24 mouse cellular contexts compared by ENCODE assay signal in genomic region chr17:42284391-42284790, GRCm38 (mm10). TPM values are rescaled to one million over a fixed set of nuclear protein-coding genes. Genes with fewer than 3 reads are reported as not detected.
A peak's percentile ranks its signal among the peaks of the same experiment; 100 is the strongest.
DNase-seq lines count a peak whose midpoint lies in the region; ATAC-seq and TF ChIP-seq lines count a peak whose summit lies in the region.
"Had no signal": no experiment of that assay in that cellular context is flagged by ENCODE, and none has a peak within 500 bp of the region (broad histone marks: within the 10 kb centered on the region; RNA-seq: fewer than 3 reads in every experiment).

No protein-coding gene starts in this region.

- H3K4me1 ChIP-seq in forebrain, postnatal 0 days (ENCODE audit: insufficient read depth), result no peaks in the 10 kb centered on the region
- no peaks in the 10 kb centered on the region for H3K4me1 ChIP-seq in forebrain, embryonic 10.5 days
- H3K4me1 ChIP-seq: forebrain, embryonic 12.5 days; hindbrain, embryonic 10.5 days; midbrain, embryonic 15.5 days; neural tube, embryonic 15.5 days; stomach, embryonic 15.5 days had no signal

- no peaks in the 10 kb centered on the region for H3K9me3 ChIP-seq in forebrain, postnatal 0 days (ENCODE audit: low read length)
- no peaks in the 10 kb centered on the region for H3K9me3 ChIP-seq in forebrain, embryonic 10.5 days
- H3K9me3 ChIP-seq: forebrain, embryonic 12.5 days; hindbrain, embryonic 10.5 days; midbrain, embryonic 15.5 days; neural tube, embryonic 15.5 days; stomach, embryonic 15.5 days had no signal

- H3K36me3 ChIP-seq in forebrain, postnatal 0 days (ENCODE audit: insufficient read depth), result no peaks in the 10 kb centered on the region
- no peaks in the 10 kb centered on the region for H3K36me3 ChIP-seq in forebrain, embryonic 10.5 days (replicated peaks)
- H3K36me3 ChIP-seq: forebrain, embryonic 12.5 days; G1E; hindbrain, embryonic 10.5 days; midbrain, embryonic 15.5 days; neural tube, embryonic 15.5 days; stomach, embryonic 15.5 days had no signal

- no peak overlapping the region for H3K4me2 ChIP-seq in forebrain, postnatal 0 days (ENCODE audit: low read depth)
- H3K4me2 ChIP-seq: forebrain, embryonic 12.5 days; liver, embryonic 11.5 days; midbrain, embryonic 15.5 days; neural tube, embryonic 15.5 days; stomach, embryonic 15.5 days had no signal

- peak; percentile 20 for DNase-seq in forebrain, postnatal 0 days
- DNase-seq in forebrain, embryonic 10.5 days (ENCODE audit: extremely low spot score, low spot score), result no peak
- DNase-seq in brain, embryonic 14.5 days (ENCODE audit: low read depth), result peak; percentile 37
- peak; percentile 57 for DNase-seq in cerebellum, adult 9-11 months
- peak; percentile 12 to 19 for DNase-seq in layer of hippocampus, adult 8-10 months (ENCODE audit: low spot score in 2 of 2)
- no peak for DNase-seq in T-cell, adult 2 months (ENCODE audit: low spot score)
- DNase-seq: adrenal gland, postnatal 36 days; gastrocnemius, postnatal 25 days; kidney, adult 18-20 months; kidney, postnatal 14 days; lung, adult 18-20 months; lung, postnatal 14 days had no signal

- TF ChIP-seq CTCF in forebrain, postnatal 0 days (IDR thresholded peaks at IDR 0.05; ENCODE audit: low read depth), result no peak
- no peak for TF ChIP-seq CTCF in brain, embryonic 14.5 days (IDR thresholded peaks at IDR 0.05; ENCODE audit: borderline replicate concordance, extremely low read depth, insufficient read depth, insufficient read length)

- TF ChIP-seq POLR2A in brain, embryonic 14.5 days (IDR thresholded peaks at IDR 0.05; ENCODE audit: borderline replicate concordance, extremely low read depth, insufficient read depth, insufficient read length, poor library complexity, severe bottlenecking), result no peak

- H3K27me3 ChIP-seq in forebrain, postnatal 0 days (ENCODE audit: insufficient read depth, low read length), result no peaks in the 10 kb centered on the region
- H3K27me3 ChIP-seq in forebrain, embryonic 10.5 days (ENCODE audit: poor library complexity, severe bottlenecking), result no peaks in the 10 kb centered on the region
- H3K27me3 ChIP-seq: forebrain, embryonic 12.5 days; midbrain, embryonic 15.5 days; neural tube, embryonic 15.5 days; stomach, embryonic 15.5 days had no signal

- no peak overlapping the region for H3K9ac ChIP-seq in forebrain, postnatal 0 days
- H3K9ac ChIP-seq: forebrain, embryonic 12.5 days; midbrain, embryonic 15.5 days; neural tube, embryonic 15.5 days; stomach, embryonic 15.5 days had no signal

- no peak for ATAC-seq in forebrain, postnatal 0 days
- no peak for ATAC-seq in activated CD4-positive, CD25-positive, alpha-beta regulatory T cell, adult 4 months
- ATAC-seq in erythroid progenitor cell, adult 5-6 weeks (replicated peaks; ENCODE audit: low FRiP score, poor library complexity, severe bottlenecking), result no peak
- ATAC-seq: midbrain, embryonic 15.5 days had no signal

- 18% methylated on average over 1 of the region's 1 CpGs for WGBS in forebrain, postnatal 0 days
- WGBS in forebrain, embryonic 10.5 days, result 83% methylated on average over 1 of the region's 1 CpGs

- no peak overlapping the region for H3K4me3 ChIP-seq in forebrain, postnatal 0 days (ENCODE audit: low read depth, low read length)
- no peak overlapping the region for H3K4me3 ChIP-seq in forebrain, embryonic 10.5 days
- H3K4me3 ChIP-seq: forebrain, embryonic 12.5 days; hindbrain, embryonic 10.5 days; left cerebral cortex, adult 2 months; midbrain, embryonic 15.5 days; neural tube, embryonic 15.5 days; stomach, embryonic 15.5 days had no signal

- no peak overlapping the region for H3K27ac ChIP-seq in forebrain, postnatal 0 days (ENCODE audit: low read depth, low read length)
- H3K27ac ChIP-seq in forebrain, embryonic 10.5 days, result no peak overlapping the region
- H3K27ac ChIP-seq: forebrain, embryonic 12.5 days; hindbrain, embryonic 10.5 days; left cerebral cortex, adult 2 months; midbrain, embryonic 15.5 days; neural tube, embryonic 15.5 days; stomach, embryonic 15.5 days had no signal

RNA-seq across cellular contexts. Expression of gene Ptchd4, which starts 31.4 kb away (rescaled TPM):
- 4.5 and 6.3 TPM in 2 replicates for total RNA-seq in forebrain, postnatal 0 days (2014; rRNA removed)
- 2.6 and 6.1 TPM in 2 replicates for polyA plus RNA-seq in forebrain, postnatal 0 days (2015; fragmentation: Nextera tagmentation; extraction: Ambion mirVana)
- 4.2 and 4.6 TPM in 2 replicates for polyA plus RNA-seq in forebrain, embryonic 10.5 days (2016; fragmentation: Nextera tagmentation; extraction: Ambion mirVana)
- 0.81 and 1.8 TPM in 2 replicates for polyA plus RNA-seq in brain, embryonic 14.5 days (2012; rRNA removed)
- 10 to 100 TPM in 3 of 4 experiments, 1 to 10 TPM in 1; 6.4 to 11.1 (median 10.4) TPM for total RNA-seq in layer of hippocampus, adult 8-10 months (2022)
- under 1 TPM in 1 of 2 experiments, not detected in 1; 0.26 TPM for polyA plus RNA-seq in activated CD4-positive, CD25-positive, alpha-beta regulatory T cell, adult 4 months (2017; shearing (Covaris generic))
- total RNA-seq in erythroid progenitor cell, adult 5-6 weeks (2015; ENCODE audit: low replicate concordance), result not detected in 2 replicates
- total RNA-seq in erythroid progenitor cell, adult 5-6 weeks (2017; ENCODE audit: low replicate concordance), result not detected in 2 replicates
- total RNA-seq: megakaryocyte, adult 5-6 weeks had no signal
- polyA plus RNA-seq: G1E; heart, postnatal 0 days had no signal

Comparison
In these comparisons a context has a peak if more than half of its experiments do, and no peak if none do; other contexts are left out.
1. DNase-seq: peak in forebrain, postnatal 0 days (single experiment), brain, embryonic 14.5 days (single experiment), cerebellum, adult 9-11 months (single experiment) and layer of hippocampus, adult 8-10 months (2 of 2); none in forebrain, embryonic 10.5 days (single experiment) and T-cell, adult 2 months (single experiment).